Mouse (Mus musculus) heart, postnatal 0 days (tissue): ENCODE results near the gene Tmem30c. TPM values are rescaled to one million over a fixed set of nuclear protein-coding genes. Genes with fewer than 3 reads are reported as not detected.

Source experiments
- ATAC-seq: fragments of 200-750 bp; cut with Nextera tagmentation; 2 replicates; pipeline ENCODE4 v1.8.0; 2017; ENCODE audit warnings: low read depth, moderate number of reproducible peaks, moderate library complexity; ENCODE audit not compliant: insufficient read depth
- DNase-seq: peaks from one replicate; pipeline ENCODE4 v3.0.0-alpha.2; 2016; ENCODE audit warnings: low spot score
- H3K27ac ChIP-seq: fragments of 300-500 bp; sonication (generic); 2 replicates; pipeline ENCODE4 v1.5.1; 2014; ENCODE audit warnings: low read depth, mild to moderate bottlenecking
- H3K27me3 ChIP-seq: fragments of 300-500 bp; sonication (generic); 2 replicates; pipeline ENCODE4 v1.6.1; 2014; ENCODE audit warnings: low read length, mixed read lengths; ENCODE audit not compliant: control insufficient read depth, insufficient read depth
- H3K36me3 ChIP-seq: fragments of 300-500 bp; sonication (generic); replicated peaks from 2 replicates; pipeline ENCODE4 v1.6.1; 2014; ENCODE audit warnings: low read length, mixed read lengths; ENCODE audit not compliant: control insufficient read depth, insufficient read depth
- H3K4me1 ChIP-seq: fragments of 300-500 bp; sonication (generic); 2 replicates; pipeline ENCODE4 v1.6.1; 2014; ENCODE audit warnings: antibody characterized with exemption; ENCODE audit not compliant: control insufficient read depth, insufficient read depth
- H3K4me2 ChIP-seq: fragments of 300-500 bp; sonication (generic); 2 replicates; pipeline ENCODE4 v1.6.1; 2014; ENCODE audit warnings: low read depth, mild to moderate bottlenecking, low read length, moderate library complexity
- H3K4me3 ChIP-seq: fragments of 300-500 bp; sonication (generic); 2 replicates; pipeline ENCODE4 v1.5.1; 2014; ENCODE audit warnings: low read depth, low read length
- H3K9ac ChIP-seq: fragments of 300-500 bp; sonication (generic); replicated peaks from 2 replicates; pipeline ENCODE4 v1.6.1; 2014; ENCODE audit warnings: low read depth, low read length, mixed read lengths
- H3K9me3 ChIP-seq: fragments of 300-500 bp; sonication (generic); replicated peaks from 2 replicates; pipeline ENCODE4 v1.6.1; 2016; ENCODE audit warnings: low read length; ENCODE audit not compliant: control insufficient read depth
- CTCF ChIP-seq: IDR thresholded peaks from 2 replicates; pipeline ENCODE4 v1.5.1; 2016; ENCODE audit warnings: antibody characterized with exemption, control low read depth, low read depth
- EP300 ChIP-seq: IDR thresholded peaks from 2 replicates; pipeline ENCODE4 v1.6.1; 2016; ENCODE audit warnings: antibody characterized with exemption, low read depth
- WGBS: fragments of 180-500 bp; shearing (Covaris S2); extraction: QIAGEN DNeasy Blood & Tissue Kit; methylation state at CpG from one replicate; pipeline ENCODE4 v1.1.7; 2014; 5-methylcytosine and 5-hydroxymethylcytosine counted together
- polyA plus RNA-seq: library from polyadenylated mRNA; unstranded; fragments of >200 nt; fragmentation: Nextera tagmentation; extraction: Ambion mirVana; gene quantifications from 2 replicates; pipeline ENCODE4 v1.2.1, GENCODE M21; 2015
- total RNA-seq: library from RNA; depleted of rRNA; stranded (reverse); fragments of >200 nt; gene quantifications from 2 replicates; pipeline ENCODE4 v1.2.3, GENCODE M21; 2014; ENCODE audit warnings: low replicate concordance

Tmem30c gene
- total and polyA plus RNA-seq, 2 experiments from 2014 or later, result 0.04 TPM; not detected in 1

GRCm38 (mm10) chr16:57251589-57252421 lies 40.9 kb downstream of the Tmem30c start:
- H3K9ac ChIP-seq, result no peak overlapping the region
- no peak overlapping the region for H3K4me3 ChIP-seq
- peak overlapping the region; percentile 48 for H3K27ac ChIP-seq
- H3K4me1 ChIP-seq, result peaks cover 11% of the 10 kb centered on the region; the same call in 1 of the 2 replicates
- ATAC-seq (no peak), DNase-seq (no peak)
- H3K4me2 ChIP-seq, result no peak overlapping the region
- H3K36me3 ChIP-seq, result no peaks in the 10 kb centered on the region
- 27% methylated on average over 7 of the region's 7 CpGs for WGBS
- no peaks in the 10 kb centered on the region for H3K27me3 ChIP-seq
- no peaks in the 10 kb centered on the region for H3K9me3 ChIP-seq
- TF ChIP-seq EP300, result no peak
- no peak for TF ChIP-seq CTCF

DNA sequence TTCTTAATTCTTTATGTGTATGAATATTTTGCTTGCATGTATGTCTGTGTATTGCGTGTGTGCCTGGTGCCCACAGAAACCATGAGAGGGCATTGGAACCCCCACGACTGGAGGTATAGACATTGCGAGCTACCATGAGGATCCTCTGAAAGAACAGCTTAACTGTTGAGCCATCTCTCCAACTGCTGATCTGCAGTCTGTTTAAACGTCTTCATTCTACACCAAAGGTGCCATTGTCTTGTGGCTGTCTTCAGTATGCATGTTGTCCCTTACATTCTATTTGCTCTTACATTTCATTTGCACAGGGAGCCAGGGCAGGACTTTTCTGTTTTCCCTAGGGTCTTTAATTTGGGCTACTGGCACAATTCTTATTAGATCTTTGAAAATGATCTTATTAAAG lies 41.7 kb downstream of the Tmem30c start:
- Histone ChIP-seq H3K4me1 (peaks cover 11% of the 10 kb centered on the region; the same call in 1 of the 2 replicates), H3K4me2 (no peak overlapping the region), H3K9ac (no peak overlapping the region), H3K9me3 (no peaks in the 10 kb centered on the region), H3K36me3 (no peaks in the 10 kb centered on the region), H3K27ac (no peak overlapping the region), H3K4me3 (no peak overlapping the region), H3K27me3 (no peaks in the 10 kb centered on the region)
- no peak for ATAC-seq
- 88% methylated on average over 4 of the region's 4 CpGs for WGBS
- TF ChIP-seq EP300 (no peak), CTCF (no peak)
- DNase-seq, result no peak

DNA sequence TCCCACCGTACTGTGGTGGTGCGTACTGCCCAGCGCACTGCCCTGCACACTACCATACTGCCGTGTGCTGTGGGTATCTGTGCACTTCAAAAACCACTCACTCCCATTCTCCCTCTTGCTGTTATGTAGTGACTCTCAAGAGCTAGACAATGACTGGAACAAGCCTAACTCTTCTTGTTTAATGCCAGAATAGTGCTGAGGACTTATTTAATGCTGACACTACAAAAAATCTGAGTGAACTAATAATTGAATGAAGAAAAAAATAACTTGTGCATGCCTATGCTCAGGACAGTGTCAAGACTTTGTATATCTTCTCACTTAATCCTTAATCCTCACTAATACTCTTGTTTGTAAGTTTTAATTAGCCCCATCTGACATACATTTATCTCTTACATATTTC lies 45.2 kb downstream of the Tmem30c start:
- Histone ChIP-seq H3K27ac (no peak overlapping the region), H3K9me3 (no peaks in the 10 kb centered on the region), H3K9ac (no peak overlapping the region), H3K27me3 (no peaks in the 10 kb centered on the region), H3K4me1 (peaks cover 11% of the 10 kb centered on the region; the same call in 1 of the 2 replicates), H3K4me3 (no peak overlapping the region), H3K36me3 (no peaks in the 10 kb centered on the region), H3K4me2 (no peak overlapping the region)
- ATAC-seq (no peak), DNase-seq (no peak)
- WGBS, result 81% methylated on average over 4 of the region's 4 CpGs
- TF ChIP-seq CTCF, result no peak
- TF ChIP-seq EP300, result no peak

DNA sequence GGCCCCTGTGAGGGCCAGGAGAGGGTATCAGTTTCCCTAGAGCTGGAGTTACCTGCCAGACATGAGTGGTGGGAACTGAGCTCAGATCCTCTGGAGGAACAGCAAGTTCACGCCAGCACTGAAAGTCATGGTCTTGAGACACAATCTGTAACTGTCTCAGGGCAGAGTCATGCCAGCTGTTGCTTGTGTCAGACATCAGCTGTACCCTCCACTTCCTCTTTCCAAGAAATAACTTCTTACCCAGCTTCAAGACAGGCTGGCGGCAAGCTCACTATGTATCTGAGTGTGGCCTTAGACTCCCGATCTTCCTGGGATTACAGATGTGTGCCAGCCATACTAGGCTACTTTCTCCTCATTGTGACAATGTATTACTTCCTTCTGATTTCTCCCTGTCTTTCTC lies 46.1 kb downstream of the Tmem30c start:
- H3K9me3 ChIP-seq, result no peaks in the 10 kb centered on the region
- no peak for TF ChIP-seq CTCF
- no peak for TF ChIP-seq EP300
- H3K4me1 ChIP-seq, result 0 out of 2 replicates have a peak, but pooled peaks cover 2% of the 10 kb centered on the region
- no peaks in the 10 kb centered on the region for H3K36me3 ChIP-seq
- H3K9ac ChIP-seq, result no peak overlapping the region
- 76% methylated on average over 3 of the region's 3 CpGs for WGBS
- DNase-seq (no peak), ATAC-seq (no peak)
- H3K27ac ChIP-seq, result no peak overlapping the region
- H3K27me3 ChIP-seq, result no peaks in the 10 kb centered on the region
- H3K4me3 ChIP-seq, result no peak overlapping the region
- no peak overlapping the region for H3K4me2 ChIP-seq

DNA sequence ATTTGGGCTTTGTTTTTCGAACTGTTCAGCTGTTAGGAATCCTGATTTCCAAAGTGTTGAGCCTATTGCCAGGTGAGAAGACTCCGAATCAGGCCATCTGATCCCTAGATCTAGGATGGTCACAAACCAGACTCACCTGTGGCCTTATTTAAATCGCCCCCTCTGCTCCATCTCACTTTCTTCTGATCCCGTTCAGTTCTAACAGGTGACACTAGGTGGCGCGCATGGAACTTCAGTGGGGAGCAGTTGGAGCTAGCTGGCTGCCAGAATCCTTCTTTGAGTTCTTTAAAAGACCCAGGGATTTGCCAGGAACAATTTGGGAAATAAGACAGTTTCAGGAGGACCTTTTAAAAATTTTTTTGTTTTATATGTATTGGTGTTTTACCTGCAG lies 48.8 kb downstream of the Tmem30c start:
- H3K36me3 ChIP-seq, result no peaks in the 10 kb centered on the region
- H3K4me1 ChIP-seq, result no peaks in the 10 kb centered on the region
- H3K9me3 ChIP-seq, result no peaks in the 10 kb centered on the region
- no peak overlapping the region for H3K4me2 ChIP-seq
- 7% methylated on average over 6 of the region's 6 CpGs for WGBS
- no peak overlapping the region for H3K4me3 ChIP-seq
- no peak overlapping the region for H3K27ac ChIP-seq
- TF ChIP-seq CTCF (peak; percentile 97), EP300 (no peak)
- ATAC-seq (peak; percentile 64), DNase-seq (peak; percentile 75)
- H3K27me3 ChIP-seq, result no peaks in the 10 kb centered on the region
- no peak overlapping the region for H3K9ac ChIP-seq
